Comparison of ENCODE assay signal across 21 mouse cellular contexts in the genomic region with DNA sequence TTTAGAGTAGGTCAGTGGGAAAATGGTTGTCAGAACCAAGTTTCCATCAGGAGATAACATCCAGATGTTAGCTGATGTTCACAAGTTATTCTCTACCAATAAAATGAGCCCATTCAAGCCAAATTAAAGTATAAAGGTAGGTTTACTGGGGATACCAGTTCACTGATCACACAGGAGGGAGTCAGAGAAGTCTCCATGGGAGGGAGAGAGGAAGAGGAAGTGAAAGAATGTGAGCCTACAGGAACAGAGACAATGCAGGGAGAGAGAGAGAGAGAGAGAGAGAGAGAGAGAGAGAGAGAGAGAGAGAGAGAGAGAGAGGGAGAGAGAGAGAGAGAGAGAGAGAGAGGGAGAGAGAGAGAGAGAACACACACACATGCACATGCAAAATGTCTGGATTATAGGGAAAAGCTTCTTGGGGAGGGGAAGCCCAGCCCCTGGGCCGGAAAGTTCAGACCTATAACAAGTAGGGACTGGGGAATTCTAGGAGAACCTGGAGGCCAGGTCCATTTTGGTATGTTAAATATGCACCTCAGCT. TPM values are rescaled to one million over a fixed set of nuclear protein-coding genes. Genes with fewer than 3 reads are reported as not detected.
"Had no signal": no experiment of that assay in that cellular context is flagged by ENCODE, and none has a peak within 500 bp of the region (broad histone marks: within the 10 kb centered on the region; RNA-seq: fewer than 3 reads in every experiment).

No protein-coding gene starts in this region.

- H3K27me3 ChIP-seq: lung, embryonic 15.5 days; midbrain, embryonic 12.5 days; neural tube, embryonic 13.5 days; neural tube, embryonic 15.5 days had no signal

- ATAC-seq: lung, postnatal 0 days; midbrain, embryonic 16.5 days had no signal

- DNase-seq: lung, adult 2 months; lung, postnatal 14 days; midbrain, embryonic 14.5 days; retina, postnatal 1 day; right cerebral cortex, adult 18-20 months; right cerebral cortex, postnatal 25 days; right cerebral cortex, postnatal 4 days; spleen, adult 18-20 months; thymus, adult 18-20 months; thymus, postnatal 14 days; thymus, postnatal 36 days had no signal

- H3K4me3 ChIP-seq: lung, embryonic 15.5 days; midbrain, embryonic 10.5 days; midbrain, embryonic 12.5 days; myocyte; neural tube, embryonic 13.5 days; neural tube, embryonic 15.5 days had no signal

- H3K27ac ChIP-seq: lung, embryonic 15.5 days; midbrain, embryonic 10.5 days; midbrain, embryonic 12.5 days; neural tube, embryonic 13.5 days; neural tube, embryonic 15.5 days had no signal

- H3K36me3 ChIP-seq: lung, embryonic 15.5 days; midbrain, embryonic 10.5 days; midbrain, embryonic 12.5 days; neural tube, embryonic 13.5 days; neural tube, embryonic 15.5 days had no signal

- H3K4me1 ChIP-seq: lung, embryonic 15.5 days; midbrain, embryonic 10.5 days; midbrain, embryonic 12.5 days; neural tube, embryonic 13.5 days; neural tube, embryonic 15.5 days had no signal

- H3K9me3 ChIP-seq: lung, embryonic 15.5 days; midbrain, embryonic 10.5 days; midbrain, embryonic 12.5 days; neural tube, embryonic 13.5 days; neural tube, embryonic 15.5 days had no signal

- H3K4me2 ChIP-seq: lung, embryonic 15.5 days; midbrain, embryonic 12.5 days; neural tube, embryonic 13.5 days; neural tube, embryonic 15.5 days had no signal

- H3K9ac ChIP-seq: lung, embryonic 15.5 days; midbrain, embryonic 12.5 days; neural tube, embryonic 13.5 days; neural tube, embryonic 15.5 days had no signal

RNA-seq across cellular contexts. Expression of a gene that starts 15.4 kb away (rescaled TPM):
- total RNA-seq: megakaryocyte-erythroid progenitor cell, adult 5-6 weeks had no signal
- polyA plus RNA-seq: lung, postnatal 0 days; midbrain, embryonic 10.5 days; midbrain, embryonic 12.5 days; midbrain, embryonic 14.5 days; midbrain, embryonic 16.5 days; myocyte; neural tube, embryonic 13.5 days; neural tube, embryonic 15.5 days; stomach, embryonic 14.5 days had no signal
